Mouse (Mus musculus) left cerebral cortex, postnatal 14 days (tissue): ENCODE data around the gene Ak8. TPM values are rescaled to one million over a fixed set of nuclear protein-coding genes. Genes with fewer than 3 reads are reported as not detected.

Source experiments
- DNase-seq, 2 experiments: peaks; one replicate each; pipeline ENCODE4 v3.0.0; 2021 to 2022; ENCODE audit warnings: low spot score in 2 of 2, mixed read lengths in 1 of 2
- intact Hi-C: fragments of 180-260 bp; cut with DNase I; formaldehyde crosslinking; loops from one replicate; pipeline ENCODE4 v1.15.1; 2025
- microRNA-seq, 2 experiments: library from miRNA; unstranded; fragments of <30 nt; microRNA quantifications; one replicate each; pipeline ENCODE4 v1.2.0; 2022
- total RNA-seq, 2 experiments: library from RNA; stranded (reverse); gene quantifications; 2 replicates each; pipeline ENCODE4 v1.2.3; 2021

Ak8 gene
- total RNA-seq, 2 experiments from 2014 or later = 1.7 to 2.1 TPM

GRCm38 (mm10) chr2:28842042-28842441 lies 142.1 kb downstream of the Ak8 start:
- DNase-seq = no peak

GRCm38 (mm10) chr2:28848879-28849278 lies 148.9 kb downstream of the Ak8 start:
- intact Hi-C loops = no loop called here
- no peak for DNase-seq

More at GRCm38 (mm10) chr2:28842042-28842441, 142.1 kb downstream of the Ak8 start:
- intact Hi-C loops = no loop called here

- no peak for DNase-seq
- intact Hi-C loops = no loop called here
Measured at GRCm38 (mm10) chr2:28852594-28852993, 152.6 kb downstream of the Ak8 start.

- intact Hi-C loops = loop anchor here (5.0 kb wide), 1 partner anchor 98 kb away; no protein-coding TSS in a partner anchor
- no peak for DNase-seq
Measured at GRCm38 (mm10) chr2:28855773-28856172, 155.8 kb downstream of the Ak8 start.

- intact Hi-C loops = loop anchor here (5.0 kb wide), 1 partner anchor 102 kb away; no protein-coding TSS in a partner anchor
- no peak for DNase-seq
Measured at GRCm38 (mm10) chr2:28859303-28859702, 159.3 kb downstream of the Ak8 start.

- intact Hi-C loops = no loop called here
- no peak for DNase-seq
Measured at GRCm38 (mm10) chr2:28860678-28861423, 160.9 kb downstream of the Ak8 start.

Small RNAs within 50 kb of the gene (microRNA-seq; reads per million reads assigned to microRNA genes)
- 1.6 to 4.0 reads per million in 2 experiments for gene Mir3088

Other genes starting within 250 kb of the Ak8 start
- 1 to 10 TPM; 4.9 to 6.2 TPM for gene 1700007K13Rik, start 233.8 kb upstream of the Ak8 start, total RNA-seq
- gene Mrps2, start 232.1 kb upstream of the Ak8 start, total RNA-seq = 10 to 100 TPM; 39.1 to 42.8 TPM
- gene Gbgt1, start 203.3 kb upstream of the Ak8 start, total RNA-seq = 1 to 10 TPM; 1.6 to 2.5 TPM
- 1 to 10 TPM; 1.1 to 1.5 TPM for gene Gm10134, start 194.1 kb upstream of the Ak8 start, total RNA-seq
- 100 to 1,000 TPM; 119 TPM for gene Ralgds, start 187.0 kb upstream of the Ak8 start, total RNA-seq
- gene Cel, start 136.8 kb upstream of the Ak8 start, total RNA-seq = not detected
- 10 to 100 TPM; 15.8 to 17.6 TPM for gene Gtf3c5, start 116.4 kb upstream of the Ak8 start, total RNA-seq
- gene Gfi1b, start 78.2 kb upstream of the Ak8 start, total RNA-seq = not detected
- 10 to 100 TPM; 43.4 to 45.1 TPM for gene Tsc1, start 58.9 kb upstream of the Ak8 start, total RNA-seq
- not detected for gene Spaca9, start 437 bp upstream of the Ak8 start, total RNA-seq
- 10 to 100 TPM; 38.5 to 39.9 TPM for gene Gtf3c4, start 140.2 kb downstream of the Ak8 start, total RNA-seq
- gene Ddx31, start 140.2 kb downstream of the Ak8 start, total RNA-seq = 1 to 10 TPM; 6.7 to 7.8 TPM
- gene Barhl1, start 216.5 kb downstream of the Ak8 start, total RNA-seq = under 1 TPM in 1 of 2 experiments, not detected in 1; 0.29 TPM